Mouse (Mus musculus) embryo, embryonic 11.5 days (tissue): ENCODE measurements around the gene Casc3.
"Not testable (repeated sequence)": the region's sequence is repeated elsewhere in the genome, so short reads cannot be mapped to it uniquely, and the experiment has no call there.

Experiments
- DNase-seq: peaks from one replicate; pipeline ENCODE4 v3.0.0-alpha.2; 2012; ENCODE audit warnings: low read depth, low spot score

Gene Casc3

DNA sequence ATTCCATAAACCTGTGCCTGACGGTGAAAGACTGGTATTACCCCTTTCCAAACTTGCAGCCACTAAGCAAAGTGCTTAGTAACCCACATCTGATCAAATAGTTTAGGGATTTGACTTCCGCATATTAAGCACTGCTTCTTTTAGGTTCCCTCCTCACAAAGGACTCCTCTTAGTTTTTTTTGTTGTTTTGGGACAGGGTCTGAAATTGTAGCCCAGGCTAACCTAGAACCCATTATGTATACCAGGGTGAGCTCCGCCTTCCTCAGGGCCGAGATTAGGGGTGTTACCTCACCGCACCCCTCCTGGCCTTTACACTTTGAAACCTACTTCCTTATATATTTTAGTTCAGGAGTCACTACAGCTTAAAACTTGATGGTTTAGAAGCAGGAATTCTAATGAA is 14.9 kb upstream of the Casc3 start:
- no peak for DNase-seq

GRCm38 (mm10) chr11:98790631-98791205 is 14.0 kb upstream of the Casc3 start:
- no peak for DNase-seq

DNA sequence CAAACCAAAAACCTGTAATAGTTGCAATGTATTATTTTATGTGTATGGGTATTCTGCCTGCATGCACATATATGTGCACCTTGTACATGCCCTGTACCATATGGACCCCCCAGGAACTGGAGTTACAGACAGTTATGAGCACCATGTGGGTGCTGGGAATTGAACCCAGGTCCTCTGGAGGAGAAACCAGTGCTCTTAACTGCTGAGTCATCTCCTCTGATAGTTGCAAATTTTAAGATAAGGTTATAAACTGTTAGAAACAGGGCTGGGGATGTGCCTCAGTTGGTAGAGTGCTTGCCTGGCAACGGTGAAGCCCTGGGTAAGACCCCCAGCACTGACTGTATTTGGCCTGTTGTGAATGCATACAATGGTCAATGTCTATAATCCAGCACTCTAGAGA is 13.3 kb upstream of the Casc3 start:
- DNase-seq = no peak

GRCm38 (mm10) chr11:98792081-98792480 is 12.6 kb upstream of the Casc3 start:
- no peak for DNase-seq

DNA sequence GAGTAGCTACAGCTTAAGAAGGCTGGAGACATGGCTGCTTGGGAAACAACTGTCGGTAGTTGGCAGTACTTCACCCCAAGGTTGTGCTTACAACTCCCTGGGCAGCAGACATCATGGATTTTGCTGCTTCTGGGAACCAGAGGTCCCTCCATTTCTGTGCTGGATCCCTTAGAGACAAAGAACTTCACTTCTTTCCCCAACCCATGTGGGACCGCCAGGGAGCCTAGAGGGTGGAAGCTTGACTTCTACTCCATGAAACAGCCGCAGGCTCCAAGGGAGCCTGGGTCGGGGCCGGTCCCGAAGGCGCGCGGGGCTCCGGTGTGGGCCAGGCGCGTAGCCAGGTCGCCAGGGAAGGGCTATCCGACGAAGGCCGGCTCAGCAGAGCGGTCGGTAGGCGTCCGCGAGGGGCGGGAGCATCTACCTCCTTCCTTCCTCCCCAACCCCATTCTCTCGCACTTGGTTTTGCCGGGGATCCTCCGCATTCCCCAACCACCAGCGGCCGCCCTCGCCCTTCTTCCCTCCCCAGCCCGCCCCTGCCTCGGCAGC is 10.2 kb upstream of the Casc3 start:
- DNase-seq = no peak

- no peak for DNase-seq
Measured at GRCm38 (mm10) chr11:98795015-98795713, 9.5 kb upstream of the Casc3 start, which contains the start of gene Msl1. Gene Msl1 (plus strand): TSS chr11:98795516.

GRCm38 (mm10) chr11:98795714-98796514 is 8.8 kb upstream of the Casc3 start:
- no peak for DNase-seq

- DNase-seq = no peak
Measured at GRCm38 (mm10) chr11:98796515-98797216, 8.0 kb upstream of the Casc3 start.

DNA sequence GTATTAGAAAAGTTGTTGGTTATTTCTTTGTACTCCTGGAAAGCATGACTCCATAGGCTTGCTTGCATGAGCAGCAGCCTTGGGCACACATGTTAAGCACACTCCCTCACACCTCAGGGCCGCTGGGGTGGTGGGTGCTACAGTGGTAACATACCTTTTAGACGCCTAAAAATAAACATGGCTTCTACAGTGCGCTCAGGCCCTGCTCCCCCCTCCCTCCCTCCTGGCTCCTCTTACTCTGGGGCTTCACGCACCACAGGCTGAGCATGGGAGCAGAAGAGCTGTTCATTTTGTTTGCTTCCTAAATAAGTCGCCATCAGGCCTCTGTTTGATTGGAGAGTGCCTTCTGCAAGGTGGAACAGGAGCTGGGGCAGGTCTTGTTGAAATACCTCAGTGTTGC is 7.4 kb upstream of the Casc3 start:
- no peak for DNase-seq

DNA sequence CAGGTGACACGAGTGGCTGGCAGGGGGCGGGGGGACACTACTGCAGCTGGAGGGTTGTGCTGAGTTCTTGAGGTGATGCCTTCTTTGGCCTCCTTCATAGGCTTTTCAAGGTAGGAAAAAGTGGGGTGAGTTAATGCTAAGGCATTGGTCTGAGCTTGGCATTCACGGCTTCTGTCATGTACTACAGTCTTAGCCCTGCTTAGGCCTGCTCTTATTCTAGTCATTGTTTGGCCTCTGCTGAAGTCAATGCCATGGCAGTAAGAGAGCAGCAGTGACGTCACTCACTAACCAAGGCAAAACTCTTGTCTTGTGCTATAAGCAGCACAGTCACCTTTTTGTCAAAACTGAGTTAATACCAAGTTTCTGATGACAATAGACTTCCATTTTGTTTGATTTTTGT is 6.8 kb upstream of the Casc3 start:
- no peak for DNase-seq

DNA sequence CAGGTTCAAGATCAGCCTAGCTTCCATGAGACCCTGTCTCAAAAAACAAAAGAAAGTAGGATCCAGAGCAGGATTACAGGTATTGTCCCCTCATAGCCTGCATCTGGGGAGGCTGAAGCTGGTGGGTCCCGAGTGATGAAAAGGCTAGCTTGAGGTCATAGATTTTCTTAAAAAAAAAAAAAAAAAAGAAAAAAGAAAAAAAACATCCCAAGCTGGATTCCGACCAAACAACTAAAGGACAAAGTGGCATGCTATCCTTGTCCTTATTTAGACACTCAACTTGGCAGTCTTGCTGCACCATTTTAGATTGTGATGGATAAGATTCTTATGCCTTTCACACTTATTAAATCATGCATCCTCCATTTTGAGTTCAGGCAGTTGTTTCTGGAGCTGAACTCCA is 3.7 kb downstream of the Casc3 start:
- DNase-seq = no peak

- DNase-seq = peak; percentile 99
Measured at GRCm38 (mm10) chr11:98809457-98810290, 5.0 kb downstream of the Casc3 start.

GRCm38 (mm10) chr11:98810686-98811085 is 6.0 kb downstream of the Casc3 start:
- DNase-seq = no peak

DNA sequence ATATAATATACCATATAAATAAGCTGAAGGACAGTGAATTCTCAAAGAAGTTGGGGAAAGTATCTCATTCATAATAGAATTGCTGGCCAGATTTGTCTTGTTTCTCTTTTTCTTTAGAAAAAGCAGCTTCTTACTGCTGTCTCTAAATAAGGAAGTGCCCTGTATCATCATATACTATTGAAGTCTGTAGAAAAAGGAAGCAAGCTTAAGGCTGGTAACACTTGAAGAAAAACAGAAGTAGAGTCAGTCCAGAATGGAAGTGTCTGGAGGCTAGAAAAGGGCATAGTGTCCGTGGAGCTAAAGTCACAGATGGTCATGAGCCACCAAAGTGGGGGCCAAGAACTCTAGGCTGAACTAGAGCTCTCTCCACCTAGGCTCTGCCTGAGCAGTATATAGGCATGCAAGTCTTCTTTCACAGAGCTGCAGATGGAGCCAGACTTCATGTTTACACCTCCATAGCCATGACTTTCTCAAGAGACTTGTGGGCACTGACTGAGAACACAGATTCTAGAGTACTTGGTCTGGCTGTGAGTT is 12.1 kb downstream of the Casc3 start:
- no peak for DNase-seq

DNA sequence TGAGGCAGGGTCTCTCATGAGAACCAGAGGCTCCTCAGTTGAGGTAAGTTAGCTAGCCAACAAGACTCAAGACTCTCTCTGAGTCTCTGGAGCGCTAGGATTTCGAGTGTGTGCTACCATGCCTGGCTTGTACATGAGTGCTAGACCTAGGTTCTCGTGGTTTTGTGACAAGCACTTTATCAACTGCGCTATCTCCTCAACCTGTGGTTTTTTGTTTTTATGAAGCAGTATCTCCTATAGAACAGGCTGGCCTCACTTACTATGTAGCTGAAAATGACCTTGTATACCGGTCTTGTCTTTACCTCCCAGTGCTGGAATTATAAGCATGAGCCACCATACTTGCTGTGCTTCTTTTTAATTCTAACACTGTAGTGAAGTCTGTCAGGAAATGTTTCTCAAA is 16.3 kb downstream of the Casc3 start:
- DNase-seq = no peak

- not testable (repeated sequence) for DNase-seq
Measured at GRCm38 (mm10) chr11:98826071-98826470, 21.4 kb downstream of the Casc3 start.

- DNase-seq = no peak
Measured at GRCm38 (mm10) chr11:98827877-98828276, 23.2 kb downstream of the Casc3 start.

DNA sequence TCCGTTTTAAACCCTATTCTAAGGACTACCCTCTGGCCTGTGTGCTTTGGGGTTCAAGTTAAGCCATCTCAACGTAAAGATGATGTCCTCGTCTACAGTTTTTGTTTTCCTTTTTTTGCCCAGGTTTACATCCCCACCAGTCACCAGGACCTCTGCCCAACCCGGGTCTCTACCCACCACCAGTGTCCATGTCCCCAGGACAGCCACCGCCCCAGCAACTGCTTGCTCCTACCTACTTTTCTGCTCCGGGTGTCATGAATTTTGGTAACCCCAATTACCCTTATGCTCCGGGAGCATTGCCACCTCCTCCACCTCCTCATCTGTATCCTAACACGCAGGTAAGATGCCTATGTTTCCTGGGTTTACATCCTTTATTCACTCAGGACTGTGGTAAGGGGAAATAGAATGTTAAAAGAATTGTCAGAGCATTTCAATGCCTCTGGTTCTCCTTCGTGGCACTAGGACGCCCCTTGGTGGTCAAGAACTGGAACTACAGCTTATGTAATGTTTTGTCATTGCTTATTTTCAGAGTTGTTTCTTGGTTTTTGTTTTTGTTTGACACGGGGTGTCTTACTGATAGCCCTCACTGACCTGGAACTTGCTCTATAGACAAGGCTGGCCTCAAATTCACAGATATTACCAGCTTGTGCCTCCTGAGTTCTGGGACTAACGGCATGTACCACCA is 24.5 kb downstream of the Casc3 start:
- no peak for DNase-seq

GRCm38 (mm10) chr11:98829875-98830274 is 25.2 kb downstream of the Casc3 start:
- no peak for DNase-seq

DNA sequence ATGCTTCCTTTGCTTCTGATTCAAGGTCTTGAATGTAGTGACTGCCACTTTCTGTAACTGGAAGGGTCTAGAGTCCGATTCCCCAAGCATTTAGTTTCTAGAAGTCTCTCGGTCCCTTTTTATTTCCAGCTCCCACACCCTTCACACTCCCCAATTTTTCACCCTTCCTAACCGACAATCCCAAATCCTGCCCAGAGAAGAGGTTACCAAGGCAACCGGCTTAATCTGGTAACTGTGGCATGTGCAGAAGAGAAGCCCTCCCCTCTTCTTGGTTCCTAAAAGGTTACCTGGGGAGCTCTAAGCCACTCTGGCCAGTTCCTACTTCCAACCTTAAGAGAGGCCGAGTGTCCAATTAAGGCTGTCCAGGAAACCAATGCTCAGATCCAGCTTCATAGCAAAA is 30.6 kb downstream of the Casc3 start:
- DNase-seq = no peak
